In the genomic region with DNA sequence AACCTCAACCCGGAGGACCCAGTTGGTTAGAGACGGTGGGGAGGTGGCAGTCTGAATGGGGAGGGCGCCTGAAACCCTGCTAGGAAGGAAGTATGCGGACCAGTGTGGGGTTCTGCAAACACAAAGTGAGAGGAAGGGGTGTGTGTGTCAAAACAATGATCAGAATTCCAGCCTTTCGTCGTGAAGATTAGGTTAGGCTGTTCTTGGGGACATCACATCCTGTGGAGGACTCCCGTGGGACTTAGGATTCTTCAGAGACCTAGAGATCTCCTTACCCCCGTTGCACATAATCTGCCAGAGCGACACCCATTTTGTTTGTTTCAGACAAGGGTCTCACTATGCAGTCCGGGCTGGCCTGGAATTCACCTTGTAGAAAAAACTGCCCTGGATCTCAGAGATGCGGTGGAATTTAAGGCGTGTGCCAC, we compare ENCODE assay signal across 7 mouse cellular contexts. TPM values are rescaled to one million over a fixed set of nuclear protein-coding genes. Genes with fewer than 3 reads are reported as not detected.
A peak's percentile ranks its signal among the peaks of the same experiment; 100 is the strongest.
DNase-seq lines count a peak whose midpoint lies in the region; ATAC-seq lines count a peak whose summit lies in the region.

No protein-coding gene starts in this region.

- peaks cover 30% of the 10 kb centered on the region for H3K4me1 ChIP-seq in heart, embryonic 11.5 days (ENCODE audit: control insufficient read depth, insufficient read depth, low read length)
- peaks cover 34% of the 10 kb centered on the region for H3K4me1 ChIP-seq in limb, embryonic 10.5 days
- H3K4me1 ChIP-seq in midbrain, embryonic 16.5 days (ENCODE audit: control insufficient read depth, insufficient read depth, low read length): peaks cover 7% of the 10 kb centered on the region; the same call in 1 of the 2 replicates

- H3K4me3 ChIP-seq in heart, embryonic 11.5 days (ENCODE audit: low read depth, low read length): peak overlapping the region; percentile 81
- peak overlapping the region; percentile 67 for H3K4me3 ChIP-seq in limb, embryonic 10.5 days
- H3K4me3 ChIP-seq in midbrain, embryonic 16.5 days (ENCODE audit: low read depth, low read length): peak overlapping the region; percentile 52

- WGBS in heart, embryonic 11.5 days (ENCODE audit: insufficient replicate concordance): 9% methylated on average over 12 of the region's 12 CpGs
- WGBS in limb, embryonic 10.5 days: 11% methylated on average over 12 of the region's 12 CpGs
- WGBS in midbrain, embryonic 16.5 days: 9% methylated on average over 12 of the region's 12 CpGs

- peak overlapping the region; percentile 91 for H3K9ac ChIP-seq in heart, embryonic 11.5 days (ENCODE audit: low read depth, low read length)
- H3K9ac ChIP-seq in midbrain, embryonic 16.5 days (ENCODE audit: low read depth, low read length): peak overlapping the region; percentile 70

- peaks cover 9% of the 10 kb centered on the region; the same call in 1 of the 2 replicates for H3K36me3 ChIP-seq in heart, embryonic 11.5 days (ENCODE audit: control insufficient read depth, insufficient read depth, low read length)
- peaks cover 33% of the 10 kb centered on the region for H3K36me3 ChIP-seq in limb, embryonic 10.5 days
- H3K36me3 ChIP-seq in midbrain, embryonic 16.5 days (ENCODE audit: control insufficient read depth, insufficient read depth, low read length): no peaks in the 10 kb centered on the region

- H3K27me3 ChIP-seq in heart, embryonic 11.5 days (ENCODE audit: control insufficient read depth, insufficient read depth, low read length): no peaks in the 10 kb centered on the region
- H3K27me3 ChIP-seq in limb, embryonic 10.5 days (ENCODE audit: low read depth, poor library complexity, severe bottlenecking): no peaks in the 10 kb centered on the region
- no peaks in the 10 kb centered on the region for H3K27me3 ChIP-seq in midbrain, embryonic 16.5 days (ENCODE audit: control insufficient read depth, insufficient read depth, low read depth, low read length)

- no peaks in the 10 kb centered on the region for H3K9me3 ChIP-seq in heart, embryonic 11.5 days (replicated peaks; ENCODE audit: control insufficient read depth, low read length)
- H3K9me3 ChIP-seq in limb, embryonic 10.5 days (replicated peaks): no peaks in the 10 kb centered on the region
- no peaks in the 10 kb centered on the region for H3K9me3 ChIP-seq in midbrain, embryonic 16.5 days (replicated peaks; ENCODE audit: control insufficient read depth, low read length, poor library complexity, severe bottlenecking)

- peak overlapping the region; percentile 91 for H3K27ac ChIP-seq in heart, embryonic 11.5 days (ENCODE audit: low read depth, low read length)
- H3K27ac ChIP-seq in limb, embryonic 10.5 days: peak overlapping the region; percentile 87
- H3K27ac ChIP-seq in midbrain, embryonic 16.5 days (ENCODE audit: low read length): peak overlapping the region; percentile 81

- DNase-seq in ES-CJ7 (ENCODE audit: low read depth, low spot score): peak; percentile 75
- peak; percentile 62 for DNase-seq in limb, embryonic 10.5 days (ENCODE audit: low spot score)
- peak; percentile 64 for DNase-seq in thymus, postnatal 14 days
- DNase-seq in frontal cortex, postnatal 10 days (ENCODE audit: low spot score in 2 of 2): no peak

- peak overlapping the region; percentile 97 for H3K4me2 ChIP-seq in heart, embryonic 11.5 days
- H3K4me2 ChIP-seq in midbrain, embryonic 16.5 days (ENCODE audit: low read length): peak overlapping the region; percentile 98

- ATAC-seq in common myeloid progenitor, adult 5-6 weeks (replicated peaks; ENCODE audit: low read depth, poor library complexity, severe bottlenecking): 0 out of 2 replicates have a peak, but pooled peaks have one; percentile 20
- ATAC-seq in heart, embryonic 11.5 days (replicated peaks; ENCODE audit: insufficient number of reproducible peaks, low FRiP score, low TSS enrichment): 0 out of 2 replicates have a peak, but pooled peaks have one; percentile 40
- peak; percentile 18 for ATAC-seq in midbrain, embryonic 16.5 days

RNA-seq across cellular contexts. Expression of a gene that starts 0.7 kb away (rescaled TPM):
- 57.9 and 89.6 TPM in 2 replicates for total RNA-seq in common myeloid progenitor, adult 5-6 weeks (2017)
- 169 and 179 TPM in 2 replicates for polyA plus RNA-seq in heart, embryonic 11.5 days (2014; fragmentation: Nextera tagmentation; extraction: Ambion mirVana)
- 431 and 433 TPM in 2 replicates for polyA plus RNA-seq in limb, embryonic 10.5 days (2016; fragmentation: Nextera tagmentation; extraction: Ambion mirVana)
- 22.6 and 27.6 TPM in 2 replicates for polyA plus RNA-seq in midbrain, embryonic 16.5 days (2015; fragmentation: Nextera tagmentation; extraction: Ambion mirVana)

RNA-seq across cellular contexts. Expression of a gene that starts 9.9 kb away (rescaled TPM):
- 44.8 and 65.7 TPM in 2 replicates for total RNA-seq in common myeloid progenitor, adult 5-6 weeks (2017)
- 59.7 and 68.4 TPM in 2 replicates for polyA plus RNA-seq in heart, embryonic 11.5 days (2014; fragmentation: Nextera tagmentation; extraction: Ambion mirVana)
- 45.5 and 48.1 TPM in 2 replicates for polyA plus RNA-seq in limb, embryonic 10.5 days (2016; fragmentation: Nextera tagmentation; extraction: Ambion mirVana)
- 25.1 and 26.1 TPM in 2 replicates for polyA plus RNA-seq in midbrain, embryonic 16.5 days (2015; fragmentation: Nextera tagmentation; extraction: Ambion mirVana)

RNA-seq across cellular contexts. Expression of a gene that starts 19.5 kb away (rescaled TPM):
- total RNA-seq in common myeloid progenitor, adult 5-6 weeks (2017): 5.8 and 7.3 TPM in 2 replicates
- polyA plus RNA-seq in heart, embryonic 11.5 days (2014; fragmentation: Nextera tagmentation; extraction: Ambion mirVana): 3.7 and 4.4 TPM in 2 replicates
- 0.74 and 1.2 TPM in 2 replicates for polyA plus RNA-seq in limb, embryonic 10.5 days (2016; fragmentation: Nextera tagmentation; extraction: Ambion mirVana)
- 0.11 TPM in 1 of 2 replicates, not detected in the other for polyA plus RNA-seq in midbrain, embryonic 16.5 days (2015; fragmentation: Nextera tagmentation; extraction: Ambion mirVana)

RNA-seq across cellular contexts. Expression of a gene that starts 28.7 kb away (rescaled TPM):
- total RNA-seq in common myeloid progenitor, adult 5-6 weeks (2017): 82.5 and 85.9 TPM in 2 replicates
- 91.1 and 95.1 TPM in 2 replicates for polyA plus RNA-seq in heart, embryonic 11.5 days (2014; fragmentation: Nextera tagmentation; extraction: Ambion mirVana)
- 141 and 147 TPM in 2 replicates for polyA plus RNA-seq in limb, embryonic 10.5 days (2016; fragmentation: Nextera tagmentation; extraction: Ambion mirVana)
- polyA plus RNA-seq in midbrain, embryonic 16.5 days (2015; fragmentation: Nextera tagmentation; extraction: Ambion mirVana): 101 TPM in 2 replicates

RNA-seq across cellular contexts. Expression of a gene that starts 28.8 kb away (rescaled TPM):
- 4.4 and 5.3 TPM in 2 replicates for total RNA-seq in common myeloid progenitor, adult 5-6 weeks (2017)
- polyA plus RNA-seq in heart, embryonic 11.5 days (2014; fragmentation: Nextera tagmentation; extraction: Ambion mirVana): 6.6 and 7.6 TPM in 2 replicates
- polyA plus RNA-seq in limb, embryonic 10.5 days (2016; fragmentation: Nextera tagmentation; extraction: Ambion mirVana): 8.4 and 11.4 TPM in 2 replicates
- polyA plus RNA-seq in midbrain, embryonic 16.5 days (2015; fragmentation: Nextera tagmentation; extraction: Ambion mirVana): 8.7 and 10.3 TPM in 2 replicates

Comparison
In these comparisons a context has a peak if more than half of its experiments do, and no peak if none do; other contexts are left out.
1. DNase-seq: peak in ES-CJ7 (single experiment), limb, embryonic 10.5 days (single experiment) and thymus, postnatal 14 days (single experiment); none in frontal cortex, postnatal 10 days (0 of 2).
2. Peak in every context shown above with its lines, with median percentiles within 50 percentile points of each other: ATAC-seq, H3K27ac ChIP-seq and H3K4me3 ChIP-seq.